Mouse (Mus musculus): ENCODE results near the gene Osbpl3. TPM values are rescaled to one million over a fixed set of nuclear protein-coding genes. Genes with fewer than 3 reads are reported as not detected.

Gene Osbpl3
- polyA plus RNA-seq, 1 experiment, result 0.41 TPM

GRCm38 (mm10) chr6:50350911-50351310 is 105.1 kb downstream of the Osbpl3 start:
- Histone ChIP-seq H3K27me3 (ENCODE audit: control insufficient read depth, insufficient read depth, low read length) (no peaks in the 10 kb centered on the region), H3K36me3 (ENCODE audit: control insufficient read depth, insufficient read depth, low read length) (no peaks in the 10 kb centered on the region), H3K27ac (ENCODE audit: control insufficient read depth, insufficient read depth, low read depth, low read length) (no peak overlapping the region), H3K4me3 (ENCODE audit: control insufficient read depth, low read depth, low read length) (no peak overlapping the region), H3K4me1 (ENCODE audit: control insufficient read depth, insufficient read depth, low read length) (no peaks in the 10 kb centered on the region)
- TF ChIP-seq CTCF (IDR thresholded peaks at IDR 0.05; ENCODE audit: control insufficient read depth, insufficient read depth, insufficient replicate concordance, low read depth, low read length), result no peak
- no peak for TF ChIP-seq POLR2A (IDR thresholded peaks at IDR 0.05; ENCODE audit: control insufficient read depth, low read depth, low read length)

GRCm38 (mm10) chr6:50348619-50349018 is 107.4 kb downstream of the Osbpl3 start:
- TF ChIP-seq CTCF (IDR thresholded peaks at IDR 0.05; ENCODE audit: control insufficient read depth, insufficient read depth, insufficient replicate concordance, low read depth, low read length) (no peak), POLR2A (IDR thresholded peaks at IDR 0.05; ENCODE audit: control insufficient read depth, low read depth, low read length) (no peak)
- Histone ChIP-seq H3K4me3 (ENCODE audit: control insufficient read depth, low read depth, low read length) (no peak overlapping the region), H3K27ac (ENCODE audit: control insufficient read depth, insufficient read depth, low read depth, low read length) (no peak overlapping the region), H3K4me1 (ENCODE audit: control insufficient read depth, insufficient read depth, low read length) (no peaks in the 10 kb centered on the region), H3K27me3 (ENCODE audit: control insufficient read depth, insufficient read depth, low read length) (no peaks in the 10 kb centered on the region), H3K36me3 (ENCODE audit: control insufficient read depth, insufficient read depth, low read length) (no peaks in the 10 kb centered on the region)

GRCm38 (mm10) chr6:50346204-50346603 is 109.8 kb downstream of the Osbpl3 start:
- Histone ChIP-seq H3K36me3 (ENCODE audit: control insufficient read depth, insufficient read depth, low read length) (no peaks in the 10 kb centered on the region), H3K27me3 (ENCODE audit: control insufficient read depth, insufficient read depth, low read length) (no peaks in the 10 kb centered on the region), H3K4me3 (ENCODE audit: control insufficient read depth, low read depth, low read length) (no peak overlapping the region), H3K4me1 (ENCODE audit: control insufficient read depth, insufficient read depth, low read length) (no peaks in the 10 kb centered on the region), H3K27ac (ENCODE audit: control insufficient read depth, insufficient read depth, low read depth, low read length) (no peak overlapping the region)
- TF ChIP-seq CTCF (IDR thresholded peaks at IDR 0.05; ENCODE audit: control insufficient read depth, insufficient read depth, insufficient replicate concordance, low read depth, low read length) (no peak), POLR2A (IDR thresholded peaks at IDR 0.05; ENCODE audit: control insufficient read depth, low read depth, low read length) (no peak)

- H3K4me3 ChIP-seq (ENCODE audit: control insufficient read depth, low read depth, low read length), result no peak overlapping the region
- no peaks in the 10 kb centered on the region for H3K4me1 ChIP-seq (ENCODE audit: control insufficient read depth, insufficient read depth, low read length)
- TF ChIP-seq CTCF (IDR thresholded peaks at IDR 0.05; ENCODE audit: control insufficient read depth, insufficient read depth, insufficient replicate concordance, low read depth, low read length) (no peak), POLR2A (IDR thresholded peaks at IDR 0.05; ENCODE audit: control insufficient read depth, low read depth, low read length) (no peak)
- no peak overlapping the region for H3K27ac ChIP-seq (ENCODE audit: control insufficient read depth, insufficient read depth, low read depth, low read length)
- H3K36me3 ChIP-seq (ENCODE audit: control insufficient read depth, insufficient read depth, low read length), result no peaks in the 10 kb centered on the region
- H3K27me3 ChIP-seq (ENCODE audit: control insufficient read depth, insufficient read depth, low read length), result no peaks in the 10 kb centered on the region
Measured at GRCm38 (mm10) chr6:50340226-50340906, 115.6 kb downstream of the Osbpl3 start.

- Histone ChIP-seq H3K27ac (ENCODE audit: control insufficient read depth, insufficient read depth, low read depth, low read length) (no peak overlapping the region), H3K4me1 (ENCODE audit: control insufficient read depth, insufficient read depth, low read length) (no peaks in the 10 kb centered on the region), H3K4me3 (ENCODE audit: control insufficient read depth, low read depth, low read length) (no peak overlapping the region), H3K27me3 (ENCODE audit: control insufficient read depth, insufficient read depth, low read length) (no peaks in the 10 kb centered on the region), H3K36me3 (ENCODE audit: control insufficient read depth, insufficient read depth, low read length) (no peaks in the 10 kb centered on the region)
- TF ChIP-seq CTCF (IDR thresholded peaks at IDR 0.05; ENCODE audit: control insufficient read depth, insufficient read depth, insufficient replicate concordance, low read depth, low read length) (no peak), POLR2A (IDR thresholded peaks at IDR 0.05; ENCODE audit: control insufficient read depth, low read depth, low read length) (no peak)
Measured at GRCm38 (mm10) chr6:50337431-50337830, 118.6 kb downstream of the Osbpl3 start.

- Histone ChIP-seq H3K4me3 (ENCODE audit: control insufficient read depth, low read depth, low read length) (no peak overlapping the region), H3K27me3 (ENCODE audit: control insufficient read depth, insufficient read depth, low read length) (no peaks in the 10 kb centered on the region), H3K36me3 (ENCODE audit: control insufficient read depth, insufficient read depth, low read length) (no peaks in the 10 kb centered on the region), H3K4me1 (ENCODE audit: control insufficient read depth, insufficient read depth, low read length) (no peaks in the 10 kb centered on the region), H3K27ac (ENCODE audit: control insufficient read depth, insufficient read depth, low read depth, low read length) (no peak overlapping the region)
- TF ChIP-seq POLR2A (IDR thresholded peaks at IDR 0.05; ENCODE audit: control insufficient read depth, low read depth, low read length) (no peak), CTCF (IDR thresholded peaks at IDR 0.05; ENCODE audit: control insufficient read depth, insufficient read depth, insufficient replicate concordance, low read depth, low read length) (no peak)
Measured at GRCm38 (mm10) chr6:50336376-50336775, 119.6 kb downstream of the Osbpl3 start.

GRCm38 (mm10) chr6:50334846-50335821 is 120.9 kb downstream of the Osbpl3 start:
- Histone ChIP-seq H3K4me3 (ENCODE audit: control insufficient read depth, low read depth, low read length) (no peak overlapping the region), H3K36me3 (ENCODE audit: control insufficient read depth, insufficient read depth, low read length) (no peaks in the 10 kb centered on the region), H3K27ac (ENCODE audit: control insufficient read depth, insufficient read depth, low read depth, low read length) (no peak overlapping the region), H3K4me1 (ENCODE audit: control insufficient read depth, insufficient read depth, low read length) (no peaks in the 10 kb centered on the region), H3K27me3 (ENCODE audit: control insufficient read depth, insufficient read depth, low read length) (no peaks in the 10 kb centered on the region)
- TF ChIP-seq POLR2A (IDR thresholded peaks at IDR 0.05; ENCODE audit: control insufficient read depth, low read depth, low read length) (no peak), CTCF (IDR thresholded peaks at IDR 0.05; ENCODE audit: control insufficient read depth, insufficient read depth, insufficient replicate concordance, low read depth, low read length) (no peak)
